Mouse (Mus musculus) adipocyte (in vitro differentiated cells): ENCODE results near the gene Adamts20.
"Not testable (repeated sequence)": the region's sequence is repeated elsewhere in the genome, so short reads cannot be mapped to it uniquely, and the experiment has no call there.

Source experiments
- DNase-seq: peaks from one replicate; pipeline ENCODE4 v3.0.0-alpha.2; 2016; ENCODE audit warnings: low spot score

Adamts20 gene

DNA sequence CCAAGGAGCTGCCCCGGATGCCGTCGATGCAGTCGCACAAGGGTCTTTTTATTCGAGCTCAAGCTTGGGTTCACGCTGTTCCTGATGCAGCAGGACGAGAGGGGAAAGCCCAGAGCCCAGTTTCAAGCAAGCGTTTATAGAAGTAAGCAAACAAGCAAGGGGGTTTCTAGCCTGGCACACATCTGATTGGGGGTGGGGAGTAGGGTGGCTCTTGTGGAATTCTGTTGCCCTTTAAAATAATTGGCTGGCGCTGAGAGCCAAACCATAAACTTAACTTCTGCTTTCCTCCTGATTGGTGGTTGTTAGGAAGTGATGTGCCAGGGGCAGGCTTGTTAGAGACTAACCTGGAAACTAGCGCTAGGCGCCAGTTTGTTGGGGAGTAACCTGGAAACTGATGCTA lies at the start of gene Adamts20:
Gene Adamts20 (minus strand): TSS at position 101 of the 400 bp plus-strand sequence.
- DNase-seq: no peak

DNA sequence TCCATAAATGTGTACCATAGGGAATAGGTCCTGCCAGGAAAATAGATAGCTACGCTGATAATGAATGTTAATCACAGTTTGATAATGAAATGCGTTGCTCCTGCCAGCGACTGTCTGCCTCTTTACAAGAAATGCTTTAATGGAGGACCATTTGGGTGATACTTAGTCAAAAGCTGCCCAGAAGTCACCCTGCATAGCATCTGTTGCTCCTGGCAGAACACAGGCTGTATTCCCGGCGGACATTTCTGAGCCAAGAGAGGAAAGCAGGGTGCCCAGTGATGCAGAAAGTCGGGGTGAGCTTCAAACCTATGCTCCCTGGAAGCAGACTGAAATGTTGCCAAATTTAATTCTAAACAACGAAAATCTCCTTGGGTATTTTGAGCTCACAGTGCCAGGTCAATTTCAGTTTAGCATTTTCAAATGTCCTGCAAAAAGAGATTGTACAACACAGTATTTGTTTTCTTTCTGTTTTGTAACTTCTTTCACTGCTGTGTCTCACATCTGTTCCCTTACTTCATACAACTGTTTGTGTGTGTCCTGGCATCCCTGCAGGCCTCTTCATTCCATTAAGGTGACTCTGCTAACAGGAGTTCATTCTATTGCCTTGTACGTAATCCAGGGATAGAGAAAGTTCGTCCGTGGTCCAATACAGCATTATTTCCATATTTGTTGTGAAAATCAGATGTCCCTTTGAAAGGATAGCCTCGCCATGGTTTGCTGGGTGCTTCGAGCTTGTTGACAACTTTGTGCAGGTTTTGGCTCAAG lies 38.4 kb upstream of the Adamts20 start:
- DNase-seq: no peak

DNA sequence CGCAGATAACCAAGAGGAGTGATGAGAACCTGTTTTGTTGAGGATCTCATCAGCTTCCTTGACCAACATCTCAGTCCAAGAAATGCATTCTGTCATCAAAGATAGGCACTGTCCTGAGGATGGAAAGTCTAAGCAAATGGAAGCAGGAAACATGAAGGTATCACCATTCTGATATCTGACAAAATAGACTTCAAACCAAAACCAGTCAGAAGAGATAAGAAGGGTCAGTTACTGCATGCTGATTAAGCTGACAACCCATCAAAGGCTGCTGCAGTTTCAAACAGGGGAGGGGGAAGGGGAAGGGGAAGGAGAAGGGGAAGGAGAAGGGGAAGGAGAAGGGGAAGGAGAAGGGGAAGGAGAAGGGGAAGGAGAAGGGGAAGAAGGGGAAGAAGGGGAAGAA lies 34.0 kb upstream of the Adamts20 start:
- DNase-seq: no peak

DNA sequence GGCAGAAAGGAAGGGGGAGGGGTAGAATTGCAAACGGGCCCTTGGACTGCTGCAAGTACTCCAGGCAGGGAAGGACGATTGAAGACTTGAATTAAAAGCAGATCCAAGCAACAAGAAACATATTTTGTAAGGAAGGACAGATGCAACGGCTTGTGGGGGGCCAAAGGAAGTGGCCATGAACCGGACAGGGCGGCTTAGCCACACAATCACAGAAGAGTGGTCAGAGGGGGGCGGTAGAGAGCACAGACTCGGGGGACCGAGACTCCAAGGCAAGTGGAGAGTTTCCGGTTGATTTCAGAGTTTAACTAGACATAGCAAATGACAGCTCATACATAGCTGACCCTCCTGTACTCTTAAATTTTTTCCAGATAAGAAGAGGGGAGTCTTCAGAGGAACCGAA lies 30.7 kb upstream of the Adamts20 start:
- no peak for DNase-seq

DNA sequence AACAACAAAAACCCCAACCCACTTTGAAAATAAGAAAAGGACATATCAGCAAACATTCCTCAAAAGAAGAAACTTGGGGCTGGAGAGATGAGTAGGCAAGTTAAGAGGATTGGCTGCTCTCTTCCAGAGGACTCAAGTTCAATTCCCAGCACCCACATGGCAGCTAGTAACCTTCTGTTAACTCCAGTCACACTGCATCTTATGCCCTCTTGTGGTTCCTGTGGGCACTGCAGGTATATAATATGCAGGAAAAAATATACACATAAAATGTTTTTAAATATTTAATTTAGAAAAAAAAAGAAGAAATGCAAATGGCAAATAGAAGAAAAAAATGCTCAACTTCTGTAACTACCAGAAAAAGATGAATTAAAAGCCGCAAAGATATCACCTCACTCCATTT lies 29.2 kb upstream of the Adamts20 start:
- no peak for DNase-seq

DNA sequence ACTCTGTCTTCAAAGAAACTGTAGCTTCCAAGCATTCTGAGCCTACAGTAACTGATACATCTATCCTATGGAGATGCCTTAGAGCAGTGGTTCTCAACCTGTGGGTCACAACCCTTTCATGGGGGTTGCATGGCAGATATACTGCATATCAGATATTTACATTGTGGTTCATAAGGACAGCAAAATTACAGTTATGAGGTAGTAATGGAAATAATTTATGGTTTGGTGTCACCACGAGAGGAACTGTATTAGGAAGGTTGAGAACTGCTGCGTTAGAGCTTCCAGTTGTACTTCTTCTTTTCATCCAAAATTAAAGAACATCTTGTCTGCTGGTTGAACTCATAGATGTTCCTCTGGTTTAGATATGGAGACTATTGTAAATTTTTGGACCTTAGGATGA lies 24.2 kb upstream of the Adamts20 start:
- no peak for DNase-seq

DNA sequence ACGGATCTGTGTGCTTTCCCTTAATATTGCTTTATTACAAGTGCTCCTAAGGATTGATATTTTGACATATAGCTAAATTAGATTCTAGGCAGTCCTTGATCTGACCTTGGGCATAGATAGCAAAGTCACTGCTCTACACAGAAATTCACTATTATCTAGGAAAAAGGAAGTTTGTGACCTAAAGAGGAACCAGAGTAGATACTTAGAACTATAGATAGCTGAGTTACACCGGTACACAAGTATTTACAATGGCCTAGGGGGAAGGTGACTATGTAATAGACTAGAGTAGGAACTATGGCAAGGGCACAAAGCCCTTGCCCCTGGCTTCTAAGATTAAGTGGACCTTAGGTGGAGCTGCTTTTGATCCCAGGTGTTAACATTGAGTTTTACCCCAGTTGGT lies 22.8 kb upstream of the Adamts20 start:
- DNase-seq: not testable (repeated sequence)

DNA sequence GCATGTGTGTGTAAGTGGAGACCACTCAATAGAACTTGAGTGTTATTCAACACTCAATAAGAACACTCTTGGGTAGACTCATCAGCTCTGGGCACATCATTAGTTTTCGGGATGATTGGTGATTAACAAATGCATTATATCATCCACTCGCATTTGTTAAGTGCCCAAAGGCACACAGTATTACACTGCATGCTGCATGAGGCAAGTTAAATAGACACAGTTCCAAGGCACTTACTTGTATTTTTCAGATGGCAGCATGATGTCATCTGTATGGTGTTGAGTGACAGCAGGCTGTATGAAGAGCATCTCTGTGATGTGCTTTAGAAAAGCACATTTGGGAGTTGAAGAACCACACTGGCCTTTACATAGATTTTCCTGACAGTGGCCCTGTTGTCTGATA lies 17.3 kb upstream of the Adamts20 start:
- DNase-seq: no peak

DNA sequence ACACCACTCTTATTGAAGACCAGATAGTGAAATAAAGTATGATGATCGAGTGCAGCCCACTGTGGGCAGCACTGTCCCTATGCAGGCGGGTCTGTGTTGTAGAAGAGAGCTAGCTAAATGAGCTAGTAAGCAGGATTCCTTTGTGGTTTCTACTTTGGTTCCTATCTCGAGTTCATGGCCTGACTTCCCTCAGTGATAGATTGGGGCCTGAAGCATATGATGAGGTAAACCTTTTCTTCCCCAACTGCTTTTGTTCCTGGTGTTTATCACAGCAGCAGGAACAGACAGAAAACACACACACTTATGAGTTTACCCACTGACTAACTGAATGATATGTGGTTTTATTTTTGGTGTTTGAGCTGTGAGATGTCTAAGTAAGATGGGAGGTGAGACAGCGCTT lies 15.6 kb upstream of the Adamts20 start:
- DNase-seq: no peak

DNA sequence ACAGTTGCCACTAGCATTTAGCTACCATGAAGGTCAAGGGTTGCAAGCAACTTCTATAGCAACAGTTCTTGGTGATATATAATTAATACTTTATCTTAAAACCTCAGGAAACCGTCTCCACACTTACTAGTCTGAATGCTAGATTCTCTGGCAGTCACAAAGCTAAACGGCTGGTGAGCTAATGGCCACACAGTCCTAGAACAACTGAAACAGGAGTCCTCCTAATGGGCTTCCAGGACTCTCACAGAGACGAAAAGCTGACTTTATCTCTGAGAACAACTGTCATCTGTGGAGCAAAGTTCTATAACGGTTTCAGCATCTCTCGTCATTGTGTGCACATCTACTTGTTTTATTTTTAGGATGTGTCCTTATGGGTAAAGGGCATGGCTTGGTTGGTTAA lies 15.0 kb upstream of the Adamts20 start:
- no peak for DNase-seq

DNA sequence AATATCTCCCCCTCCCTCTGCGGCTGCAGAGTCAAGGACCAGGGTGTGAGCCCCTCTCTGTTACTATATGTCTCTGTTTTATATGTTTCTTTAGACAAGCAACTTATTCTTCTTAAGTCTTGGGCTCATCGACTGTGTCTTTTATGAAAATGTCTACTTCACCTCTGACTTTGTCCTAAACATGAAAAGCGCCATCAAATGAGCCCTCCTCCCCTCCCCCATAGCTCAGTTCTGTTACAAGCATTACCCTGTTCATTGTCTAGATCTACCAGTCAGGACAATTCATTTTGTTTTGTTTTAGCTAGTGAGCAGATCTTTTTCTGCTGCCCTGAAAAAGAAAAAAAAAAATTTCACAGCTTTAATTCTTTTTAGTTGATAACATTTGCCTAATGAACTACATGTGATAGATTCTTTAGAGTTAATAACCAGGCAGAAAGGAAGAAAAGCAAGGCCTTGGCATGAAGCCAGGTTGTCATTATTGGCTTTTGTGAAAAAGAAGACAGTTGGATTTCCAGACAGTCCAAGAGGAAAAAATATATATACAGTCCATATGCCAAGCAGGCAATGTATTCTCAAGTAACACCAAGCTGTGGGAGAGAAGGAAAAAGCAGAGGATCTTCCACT lies 14.4 kb upstream of the Adamts20 start:
- DNase-seq: no peak

DNA sequence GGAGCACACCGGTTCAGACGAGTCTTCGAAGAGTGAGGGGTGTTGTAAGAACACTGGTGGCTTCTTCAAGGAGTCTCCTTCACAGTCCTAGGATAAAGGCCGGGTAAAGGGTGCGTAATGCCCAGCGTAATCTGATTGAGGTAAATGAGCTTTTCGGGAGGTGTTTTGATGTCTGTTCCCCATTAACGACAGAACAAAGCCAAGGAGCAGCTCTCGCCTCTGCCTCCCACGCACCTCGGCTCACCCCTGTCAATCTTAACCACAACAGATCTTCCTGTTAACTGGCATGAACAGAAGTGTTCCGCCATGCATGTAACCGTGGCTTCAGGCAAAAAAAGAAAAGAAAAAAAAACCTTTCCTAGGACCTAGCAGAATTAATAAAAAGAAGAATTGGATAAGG lies 13.5 kb upstream of the Adamts20 start:
- no peak for DNase-seq

DNA sequence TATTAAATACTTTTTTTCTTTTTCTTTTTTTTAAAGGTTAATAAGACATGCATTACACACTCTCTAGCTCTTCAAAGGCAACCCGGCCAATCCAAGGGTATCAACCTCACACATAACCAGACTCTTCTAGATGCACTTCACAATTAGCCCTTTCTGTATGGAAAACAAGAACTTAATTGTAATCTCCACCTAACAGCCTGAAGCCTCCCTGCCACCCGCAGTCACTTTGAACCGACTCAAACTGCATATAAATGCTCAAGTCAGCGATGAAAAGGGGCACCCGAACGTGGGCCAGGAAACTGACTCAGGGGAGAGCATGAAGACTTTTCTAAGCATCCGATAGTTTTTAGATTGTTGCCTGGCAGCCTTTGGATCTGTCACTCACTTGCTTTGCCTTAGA lies 12.1 kb upstream of the Adamts20 start:
- DNase-seq: no peak

DNA sequence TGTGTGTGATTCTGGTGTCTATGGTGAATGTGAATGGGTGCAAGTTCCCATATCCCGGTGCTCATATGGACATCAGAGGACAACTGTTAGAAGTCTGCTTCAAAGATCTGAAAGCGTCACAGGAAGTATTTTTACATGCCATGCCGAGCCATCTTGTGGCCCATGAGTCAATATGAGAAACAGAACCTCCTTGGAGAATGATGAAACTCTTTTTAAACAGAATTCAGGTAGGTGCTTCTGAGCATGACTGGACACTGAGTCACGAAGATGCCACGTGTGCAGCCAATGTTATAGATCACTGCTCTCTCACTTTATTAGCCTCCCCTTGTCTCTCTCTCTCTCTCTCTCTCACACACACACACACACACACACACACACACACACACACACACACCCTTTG lies 10.8 kb upstream of the Adamts20 start:
- no peak for DNase-seq

DNA sequence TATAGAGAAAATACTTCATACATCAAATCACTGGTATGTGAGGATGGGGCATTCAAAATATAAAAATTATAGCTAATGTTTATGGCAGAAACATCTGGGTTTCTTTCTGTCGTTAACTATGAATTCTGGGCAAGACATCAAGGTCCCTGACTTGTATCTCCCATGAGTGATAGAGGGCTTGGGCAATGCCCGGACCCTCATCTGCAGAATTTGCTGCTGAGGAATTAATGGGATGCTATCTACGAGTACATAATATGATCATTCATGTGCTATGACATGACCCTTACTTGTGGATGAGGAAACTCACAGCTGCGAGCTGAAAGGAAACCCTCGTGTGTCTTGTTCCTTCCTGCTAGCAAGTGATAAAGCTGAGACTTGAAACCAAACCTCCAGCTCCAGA lies 5.1 kb upstream of the Adamts20 start:
- DNase-seq: no peak

DNA sequence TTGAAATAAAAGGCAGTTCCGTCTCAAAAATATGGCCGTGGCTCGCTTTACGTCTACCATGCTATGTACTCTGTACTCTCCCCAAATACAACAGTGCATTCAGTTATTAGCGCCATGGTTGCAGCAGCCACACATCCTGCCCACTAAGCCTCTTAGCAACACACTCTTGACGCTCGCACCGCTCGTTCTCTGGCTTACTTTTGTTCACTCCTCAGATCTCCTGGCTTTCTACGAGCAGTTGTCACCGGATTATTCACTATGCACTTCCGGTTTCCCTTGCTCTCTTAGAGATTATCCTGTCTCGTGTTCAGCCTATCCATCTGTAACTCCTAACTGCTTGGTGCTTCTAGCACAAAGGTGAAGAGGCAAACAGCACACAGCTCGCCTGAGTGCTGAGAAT lies 337 bp downstream of the Adamts20 start:
- DNase-seq: no peak

DNA sequence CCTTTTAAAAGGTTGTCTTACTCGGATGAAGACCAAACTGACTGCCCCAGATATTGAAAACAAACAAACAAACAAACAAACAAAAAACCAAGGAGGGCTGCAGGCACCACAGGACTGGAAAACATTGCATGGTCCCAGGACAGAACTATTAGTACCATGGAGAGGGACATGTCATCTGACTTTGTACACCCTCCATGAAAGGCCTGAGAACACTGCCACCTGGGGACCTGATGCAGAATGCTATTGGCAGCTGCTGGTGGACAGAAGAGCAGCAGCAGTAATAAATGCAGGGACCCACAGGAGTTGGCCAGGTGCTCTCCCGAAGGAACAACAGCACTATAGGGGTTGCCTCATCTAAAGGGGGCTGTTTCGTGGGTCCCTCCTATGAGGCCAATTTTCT lies 2.0 kb downstream of the Adamts20 start:
- DNase-seq: no peak

DNA sequence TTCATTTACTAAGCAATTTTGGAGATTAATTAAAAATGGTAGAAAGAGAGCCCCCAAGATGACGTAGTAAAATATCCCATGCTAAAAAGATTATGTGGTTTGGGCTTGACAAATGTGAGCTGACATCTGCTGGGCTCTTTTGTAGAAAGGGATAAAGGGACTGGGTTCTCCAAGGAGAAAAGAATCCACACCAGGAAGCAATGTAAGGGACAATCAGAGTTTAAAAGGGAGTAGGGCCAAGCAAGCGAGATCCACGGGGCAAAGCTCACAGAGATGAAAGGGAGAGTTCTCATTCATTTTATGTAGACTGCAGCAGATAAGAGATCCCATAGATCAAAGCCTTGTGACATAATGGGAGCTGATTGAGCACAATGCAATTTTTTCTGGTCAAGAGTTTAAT lies 3.0 kb downstream of the Adamts20 start:
- DNase-seq: no peak

DNA sequence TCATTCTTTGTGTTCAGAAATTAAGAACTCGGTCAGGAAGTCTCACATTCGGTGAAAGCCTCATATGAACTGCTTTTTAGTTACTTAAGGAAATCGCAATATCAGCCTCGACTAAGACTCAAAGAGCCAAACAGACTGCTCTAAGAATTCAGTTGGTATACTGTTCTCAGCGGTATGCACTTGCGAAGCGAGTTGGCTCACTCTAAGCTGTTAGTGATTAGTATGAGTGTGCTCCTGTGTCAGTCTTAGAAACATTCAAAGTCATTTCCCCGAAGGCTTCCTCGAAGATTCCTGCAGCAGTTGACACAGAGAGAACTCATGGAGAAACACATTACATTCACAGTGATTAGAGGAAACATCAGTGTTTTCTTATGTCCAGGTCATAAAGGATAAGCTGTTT lies 4.1 kb downstream of the Adamts20 start:
- no peak for DNase-seq

DNA sequence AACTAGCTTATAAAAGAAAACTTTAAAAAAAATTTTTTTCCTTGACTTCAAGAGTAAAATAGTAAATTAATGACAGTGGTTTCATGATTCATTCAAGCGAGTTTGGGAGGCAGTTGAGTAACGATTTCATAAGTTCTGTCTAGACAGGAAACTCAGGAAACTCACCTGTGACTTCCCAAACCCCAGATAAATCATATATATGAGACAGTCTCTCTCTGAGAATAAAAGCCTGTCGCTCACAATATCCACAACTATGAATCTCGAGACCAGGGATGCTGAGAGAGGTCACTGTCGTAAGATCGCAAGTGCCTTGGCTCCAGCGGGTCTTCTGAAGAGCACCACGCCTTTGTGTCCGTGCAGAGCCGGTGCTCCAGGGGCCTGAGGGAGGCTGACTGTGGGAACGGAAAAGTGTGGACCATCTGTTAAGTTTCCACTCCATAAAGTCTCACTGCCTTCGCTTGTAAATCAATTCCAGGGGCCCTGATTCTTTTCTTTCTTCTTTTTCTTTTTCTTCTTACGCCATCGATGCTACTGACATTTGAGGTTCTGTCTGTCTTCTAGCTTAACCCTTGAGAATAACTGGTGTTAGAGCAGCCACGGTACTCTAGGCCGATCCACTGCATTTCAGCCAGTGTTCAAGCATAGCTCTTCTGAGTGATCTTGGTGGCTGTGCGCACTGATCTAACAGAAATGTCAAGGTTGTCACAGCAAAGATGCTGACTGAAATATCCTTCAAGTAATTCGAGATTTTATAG lies 7.4 kb downstream of the Adamts20 start:
- no peak for DNase-seq

DNA sequence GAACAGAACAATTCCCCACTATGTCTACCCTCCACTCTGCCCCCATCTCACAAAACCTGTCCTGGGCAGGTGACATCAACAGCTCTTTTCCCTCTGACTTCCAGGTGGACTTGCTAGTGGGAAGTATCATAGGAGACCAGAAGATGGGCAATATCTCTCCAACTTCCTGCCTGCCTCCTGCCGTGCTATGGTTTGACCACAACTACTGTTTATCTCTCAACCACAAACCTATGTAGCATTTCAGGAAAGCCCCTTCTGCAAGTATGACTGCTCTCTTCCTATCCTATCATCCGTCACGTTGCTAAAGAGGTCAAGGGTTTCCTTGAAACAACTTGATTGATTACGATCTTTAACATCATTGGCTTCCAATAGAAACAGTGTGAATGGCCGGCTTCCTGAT lies 12.4 kb downstream of the Adamts20 start:
- DNase-seq: no peak

DNA sequence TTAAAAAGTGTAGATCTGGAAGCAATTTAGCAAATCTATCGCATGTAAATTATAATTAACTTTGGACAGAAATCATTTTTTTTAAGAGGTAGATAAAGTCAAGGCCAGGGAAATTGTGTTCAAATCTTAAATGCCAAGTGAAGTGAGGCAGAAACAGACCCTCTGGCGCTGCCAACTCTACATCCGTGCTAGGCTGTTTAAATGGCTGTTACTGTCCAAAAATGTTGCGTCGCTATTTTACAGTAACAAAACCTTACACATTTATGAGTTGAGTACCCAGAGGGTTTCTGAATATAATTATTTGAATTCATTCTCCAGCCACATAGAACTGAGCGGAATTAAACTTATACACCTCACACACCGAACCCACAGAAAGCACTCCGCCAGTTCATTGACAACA lies 13.6 kb downstream of the Adamts20 start:
- DNase-seq: no peak

DNA sequence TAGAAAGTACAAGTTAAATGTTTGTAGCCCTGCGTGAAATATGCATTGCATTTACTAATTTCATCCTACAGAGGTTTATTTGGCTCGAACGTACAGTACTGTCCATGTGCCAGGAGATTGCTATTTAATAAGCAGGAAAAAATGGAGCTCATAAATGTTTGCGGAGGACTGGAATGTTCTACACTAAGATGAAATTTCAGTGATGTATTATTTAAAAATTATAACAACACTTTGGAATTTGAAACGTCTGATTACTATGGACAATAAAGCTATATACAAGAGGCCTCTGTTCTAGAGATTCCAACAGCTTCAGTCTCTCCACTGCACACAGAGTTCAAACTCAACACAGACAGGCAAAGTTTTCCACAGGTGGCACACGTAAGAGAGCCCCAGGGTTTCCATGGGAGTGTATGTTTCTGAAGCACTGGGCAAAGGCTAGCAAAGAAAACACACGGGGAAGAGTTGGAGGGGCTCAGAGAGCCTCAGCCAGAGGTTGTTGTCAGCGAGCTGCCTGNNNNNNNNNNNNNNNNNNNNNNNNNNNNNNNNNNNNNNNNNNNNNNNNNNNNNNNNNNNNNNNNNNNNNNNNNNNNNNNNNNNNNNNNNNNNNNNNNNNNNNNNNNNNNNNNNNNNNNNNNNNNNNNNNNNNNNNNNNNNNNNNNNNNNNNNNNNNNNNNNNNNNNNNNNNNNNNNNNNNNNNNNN lies 20.6 kb downstream of the Adamts20 start:
- no peak for DNase-seq
